9 mouse cellular contexts compared by ENCODE assay signal in genomic region chr11:87519260-87519659, GRCm38 (mm10). TPM values are rescaled to one million over a fixed set of nuclear protein-coding genes. Genes with fewer than 3 reads are reported as not detected.
DNase-seq lines count a peak whose midpoint lies in the region; ATAC-seq and TF ChIP-seq lines count a peak whose summit lies in the region.
"Had no signal": no experiment of that assay in that cellular context is flagged by ENCODE, and none has a peak within 500 bp of the region (broad histone marks: within the 10 kb centered on the region; RNA-seq: fewer than 3 reads in every experiment).

No protein-coding gene starts in this region.

- no peak overlapping the region for H3K4me3 ChIP-seq in ES-Bruce4 (ENCODE audit: low read depth, low read length)

- TF ChIP-seq EP300 in ES-Bruce4 (IDR thresholded peaks at IDR 0.05; ENCODE audit: insufficient read depth, low read depth, low read length), result no peak

- no peak overlapping the region for H3K27ac ChIP-seq in ES-Bruce4 (ENCODE audit: insufficient read depth, low read length)

- H3K9me3 ChIP-seq in ES-Bruce4 (replicated peaks; ENCODE audit: control insufficient read depth, insufficient read depth, low read length, poor library complexity, severe bottlenecking), result no peaks in the 10 kb centered on the region

- TF ChIP-seq POLR2A in ES-Bruce4 (IDR thresholded peaks at IDR 0.05; ENCODE audit: insufficient read depth, low read length), result no peak

- intact Hi-C loops in left cerebral cortex, postnatal 25 days (cut with DNase I), result no loop called here

- TF ChIP-seq CTCF in ES-Bruce4 (IDR thresholded peaks at IDR 0.05; ENCODE audit: low read depth, low read length), result peak; percentile 76

- H3K4me1 ChIP-seq in ES-Bruce4 (ENCODE audit: control insufficient read depth, insufficient read depth, low read length), result no peaks in the 10 kb centered on the region

- peak; percentile 14 for DNase-seq in layer of hippocampus, adult 11-12 months (ENCODE audit: low spot score)
- no peak for DNase-seq in layer of hippocampus, postnatal 36 days
- DNase-seq in adrenal gland, postnatal 36 days, result peak; percentile 60 to 61
- peak; percentile 4 to 49 for DNase-seq in left cerebral cortex, postnatal 25 days (ENCODE audit: low spot score in 2 of 2)
- peak; percentile 18 for DNase-seq in retina, adult 2 months (ENCODE audit: low read depth, low spot score)
- DNase-seq in gastrocnemius, postnatal 4 days (ENCODE audit: low spot score in 2 of 2), result no peak

- no peak overlapping the region for H3K9ac ChIP-seq in ES-Bruce4 (ENCODE audit: low read depth, poor library complexity, severe bottlenecking)

- no peaks in the 10 kb centered on the region for H3K27me3 ChIP-seq in ES-Bruce4 (ENCODE audit: control insufficient read depth, insufficient read depth, low read length, poor library complexity, severe bottlenecking)

- ATAC-seq in erythroblast, adult 5-6 weeks (replicated peaks; ENCODE audit: low FRiP score, poor library complexity, severe bottlenecking), result peak; percentile 96

- peaks cover 4% of the 10 kb centered on the region; the same call in 1 of the 2 replicates for H3K36me3 ChIP-seq in ES-Bruce4 (ENCODE audit: control insufficient read depth, insufficient read depth, low read length, poor library complexity, severe bottlenecking)

RNA-seq across cellular contexts. Expression of gene Gm11492, which starts 47.2 kb away (rescaled TPM):
- total RNA-seq in layer of hippocampus, postnatal 36 days (2021), result not detected
- 0.46 TPM in 1 of 2 replicates, not detected in the other for polyA plus RNA-seq in ES-Bruce4 (2011; ENCODE audit: insufficient read depth, insufficient read length, low read depth, missing spikeins)
- total RNA-seq in adrenal gland, postnatal 36 days (2021), result not detected
- not detected in 2 replicates for total RNA-seq in erythroblast, adult 5-6 weeks (2015; ENCODE audit: low replicate concordance)
- total RNA-seq in erythroblast, adult 5-6 weeks (2017; ENCODE audit: low replicate concordance), result not detected in 2 replicates
- total RNA-seq in left cerebral cortex, postnatal 25 days (2021), result not detected
- not detected for total RNA-seq in gastrocnemius, postnatal 4 days (2021)
- total RNA-seq: heart, postnatal 36 days had no signal

RNA-seq across cellular contexts. Expression of gene Sept4, which starts 49.4 kb away (rescaled TPM):
- total RNA-seq in layer of hippocampus, postnatal 36 days (2021), result 100 to 1,000 TPM; 158 to 178 TPM
- 68.5 and 78.6 TPM in 2 replicates for polyA plus RNA-seq in ES-Bruce4 (2011; ENCODE audit: insufficient read depth, insufficient read length, low read depth, missing spikeins)
- 10 to 100 TPM; 33.2 to 41.3 TPM for total RNA-seq in adrenal gland, postnatal 36 days (2021)
- total RNA-seq in erythroblast, adult 5-6 weeks (2015; ENCODE audit: low replicate concordance), result not detected in 2 replicates
- 2.8 and 9.3 TPM in 2 replicates for total RNA-seq in erythroblast, adult 5-6 weeks (2017; ENCODE audit: low replicate concordance)
- total RNA-seq in left cerebral cortex, postnatal 25 days (2021), result 100 to 1,000 TPM; 135 to 151 TPM
- total RNA-seq in gastrocnemius, postnatal 4 days (2021), result 10 to 100 TPM; 59.0 to 78.8 TPM

Comparison
In these comparisons a context has a peak if more than half of its experiments do, and no peak if none do; other contexts are left out.
1. DNase-seq: peak in layer of hippocampus, adult 11-12 months (single experiment), adrenal gland, postnatal 36 days (2 of 2), left cerebral cortex, postnatal 25 days (2 of 2) and retina, adult 2 months (single experiment); none in layer of hippocampus, postnatal 36 days (0 of 2) and gastrocnemius, postnatal 4 days (0 of 2).